Mouse (Mus musculus) C2C12 (cell line): ENCODE measurements around the gene Afmid.

Experiments
- CEBPB ChIP-seq: IDR thresholded peaks from one replicate; pipeline ENCODE4 v1.6.1; 2011; ENCODE audit warnings: low read depth, mild to moderate bottlenecking, control low read depth, moderate library complexity
- CTCF ChIP-seq: IDR thresholded peaks from one replicate; pipeline ENCODE4 v1.5.1; 2011; ENCODE audit not compliant: control insufficient read depth, insufficient read depth, insufficient read length
- FOSL1 ChIP-seq: IDR thresholded peaks from one replicate; pipeline ENCODE4 v1.8.0; 2011; ENCODE audit warnings: mild to moderate bottlenecking, low read length; ENCODE audit not compliant: poor library complexity, insufficient read depth, severe bottlenecking
- MAX ChIP-seq: IDR thresholded peaks from one replicate; pipeline ENCODE4 v1.6.1; 2011; ENCODE audit warnings: mild to moderate bottlenecking, control low read depth
- MYOD1 ChIP-seq: IDR thresholded peaks from one replicate; pipeline ENCODE4 v1.6.1; 2011; ENCODE audit warnings: low read depth; ENCODE audit not compliant: control insufficient read depth, insufficient read length
- MYOG ChIP-seq: IDR thresholded peaks from one replicate; pipeline ENCODE4 v1.6.1; 2011; ENCODE audit not compliant: control insufficient read depth, insufficient read length; ENCODE audit errors: extremely low read depth
- USF1 ChIP-seq: IDR thresholded peaks from one replicate; pipeline ENCODE4 v1.6.1; 2011; ENCODE audit warnings: low read depth, mild to moderate bottlenecking, control low read depth, moderate library complexity

- no peak for TF ChIP-seq CTCF
- TF ChIP-seq MAX, result no peak
- TF ChIP-seq MYOD1, result no peak
- no peak for TF ChIP-seq CEBPB
- no peak for TF ChIP-seq FOSL1
- TF ChIP-seq MYOG, result no peak
- TF ChIP-seq USF1, result no peak
Observed at GRCm38 (mm10) chr11:117794035-117794551, 31.6 kb upstream of the Afmid start.
